Mouse (Mus musculus) ES-CJ7 (cell line): ENCODE data around the gene Zfp970.
"Not testable (repeated sequence)": the region's sequence is repeated elsewhere in the genome, so short reads cannot be mapped to it uniquely, and the experiment has no call there.

Experiments
- DNase-seq: peaks from one replicate; pipeline ENCODE4 v3.0.0; 2011; ENCODE audit warnings: low read depth, low spot score

The Zfp970 gene

DNA sequence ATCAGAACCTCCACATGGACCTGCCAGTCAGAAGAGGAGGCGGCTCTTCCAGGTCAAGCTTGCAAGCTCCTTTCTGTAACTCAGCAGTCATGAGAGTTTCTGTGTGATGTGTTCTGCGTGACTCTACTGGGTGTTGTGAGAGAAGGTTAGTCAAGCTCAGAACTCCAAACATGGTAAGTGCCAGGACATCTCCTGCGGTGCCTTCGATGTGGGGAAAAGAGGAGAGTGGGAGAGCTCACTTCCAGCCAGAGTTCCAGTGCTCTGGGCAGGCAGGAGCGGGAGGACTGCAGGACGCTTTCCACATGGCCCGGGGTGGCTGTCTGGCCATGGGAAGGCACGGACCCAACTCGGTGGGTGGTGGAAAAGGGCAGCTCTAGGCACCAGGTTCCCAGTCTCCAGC lies at the start of gene Zfp970:
TSS of gene Zfp970 (plus strand) at position 58 of the 400 bp plus-strand sequence.
- not testable (repeated sequence) for DNase-seq

DNA sequence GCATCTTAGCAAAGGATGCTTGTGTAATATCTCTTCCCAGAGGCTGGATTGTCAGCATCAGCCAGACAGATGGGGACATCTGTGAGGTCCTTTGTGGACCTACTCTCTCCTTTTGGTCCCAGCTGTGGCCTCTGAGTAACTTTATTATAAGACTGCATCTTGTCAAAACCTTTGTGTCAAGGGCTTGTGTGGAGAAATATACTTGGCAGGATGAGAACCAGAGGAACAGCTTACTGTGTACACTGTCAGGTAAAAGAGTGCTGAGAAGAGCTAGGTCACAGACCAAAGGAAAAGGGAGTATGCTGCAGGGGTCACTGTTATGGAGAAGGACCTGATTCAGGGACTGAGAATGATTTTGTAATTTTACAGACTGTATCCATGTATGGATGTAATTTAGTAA lies 3.7 kb downstream of the Zfp970 start:
- DNase-seq = not testable (repeated sequence)

DNA sequence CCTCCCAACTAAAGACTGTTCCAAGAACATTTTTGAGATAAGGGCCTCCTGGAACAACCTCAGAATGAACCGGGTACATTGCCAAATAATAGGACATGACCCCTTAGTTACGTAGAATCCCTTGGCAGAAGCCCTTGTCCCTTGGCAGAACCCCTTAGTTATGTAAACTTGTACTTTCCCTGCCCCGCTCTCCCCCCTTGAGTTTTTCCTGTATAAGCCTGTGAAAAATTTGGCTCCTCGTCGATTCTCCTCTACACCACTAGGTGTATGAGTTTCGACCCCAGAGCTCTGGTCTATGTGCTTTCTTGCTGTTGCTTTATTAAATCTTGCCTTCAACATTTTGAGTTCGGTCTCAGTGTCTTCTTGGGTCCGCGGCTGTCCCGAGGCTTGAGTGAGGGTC lies 7.7 kb downstream of the Zfp970 start:
- DNase-seq = not testable (repeated sequence)

GRCm38 (mm10) chr2:177481971-177482370 lies 17.4 kb downstream of the Zfp970 start:
- DNase-seq = not testable (repeated sequence)

DNA sequence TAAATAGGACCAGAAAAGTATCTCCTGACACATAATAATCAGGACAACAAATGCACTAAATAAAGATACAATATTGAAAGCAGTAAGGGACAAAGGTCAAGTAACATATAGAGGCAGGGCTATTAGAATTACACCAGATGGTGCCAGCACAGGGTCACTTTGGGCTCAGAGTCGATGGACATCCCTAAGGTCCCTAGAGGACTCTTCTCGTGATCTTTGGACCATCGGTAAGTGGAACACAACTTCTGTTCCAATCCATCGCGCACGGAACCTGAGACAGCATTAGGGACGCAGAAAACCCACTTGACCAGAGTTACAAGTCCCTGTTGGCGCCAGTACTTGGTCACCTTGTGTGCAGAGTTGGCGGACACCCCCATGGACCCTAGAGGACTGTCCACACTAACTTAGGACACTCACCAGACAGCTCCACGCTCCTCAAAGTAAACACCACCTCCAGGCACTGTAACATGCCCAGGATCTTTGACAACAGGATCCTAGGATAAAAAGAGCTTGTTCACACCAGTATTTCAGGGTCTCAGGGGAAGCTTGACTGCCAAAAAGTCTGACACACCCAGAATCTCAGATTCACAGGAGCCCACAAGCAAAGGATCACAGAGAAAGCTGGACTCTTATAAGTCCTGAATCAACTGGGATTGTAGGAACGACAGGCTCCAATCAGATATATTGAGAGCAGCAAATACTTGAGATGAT lies 18.9 kb downstream of the Zfp970 start:
- DNase-seq = not testable (repeated sequence)

GRCm38 (mm10) chr2:177498067-177498466 lies 33.5 kb downstream of the Zfp970 start, which contains the start of gene Gm14403:
Gene Gm14403, plus strand, starts transcription at chr2:177498215.
- DNase-seq = peak; percentile 72

GRCm38 (mm10) chr2:177499182-177499581 lies 34.6 kb downstream of the Zfp970 start:
- not testable (repeated sequence) for DNase-seq

GRCm38 (mm10) chr2:177505211-177505719 lies 40.7 kb downstream of the Zfp970 start:
- DNase-seq = not testable (repeated sequence)

- not testable (repeated sequence) for DNase-seq
Measured at GRCm38 (mm10) chr2:177511381-177511780, 46.8 kb downstream of the Zfp970 start.

- DNase-seq = not testable (repeated sequence)
Measured at GRCm38 (mm10) chr2:177511972-177512371, 47.4 kb downstream of the Zfp970 start.

GRCm38 (mm10) chr2:177513991-177514479 lies 49.5 kb downstream of the Zfp970 start:
- not testable (repeated sequence) for DNase-seq

DNA sequence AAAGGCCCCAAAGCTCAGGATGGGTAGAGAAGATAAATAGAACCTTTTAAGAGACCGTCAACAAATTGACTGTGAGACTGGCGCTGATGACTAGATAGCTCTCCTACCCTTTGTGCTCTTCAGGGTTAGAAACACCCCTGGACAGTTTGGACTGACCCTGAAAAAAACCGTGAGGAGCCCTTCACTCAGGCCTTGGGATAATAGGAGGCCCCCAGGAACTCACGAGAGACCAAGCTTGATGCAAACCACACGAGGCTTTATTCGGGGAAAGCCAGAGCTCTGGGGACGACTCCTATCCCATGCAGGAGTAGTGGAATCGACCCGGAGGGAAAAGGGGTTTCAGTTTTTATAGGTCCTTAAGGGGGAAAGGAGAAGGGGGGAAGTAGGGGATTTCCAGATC lies 53.2 kb downstream of the Zfp970 start:
- DNase-seq = not testable (repeated sequence)

GRCm38 (mm10) chr2:177518354-177518753 lies 53.8 kb downstream of the Zfp970 start:
- DNase-seq = not testable (repeated sequence)

DNA sequence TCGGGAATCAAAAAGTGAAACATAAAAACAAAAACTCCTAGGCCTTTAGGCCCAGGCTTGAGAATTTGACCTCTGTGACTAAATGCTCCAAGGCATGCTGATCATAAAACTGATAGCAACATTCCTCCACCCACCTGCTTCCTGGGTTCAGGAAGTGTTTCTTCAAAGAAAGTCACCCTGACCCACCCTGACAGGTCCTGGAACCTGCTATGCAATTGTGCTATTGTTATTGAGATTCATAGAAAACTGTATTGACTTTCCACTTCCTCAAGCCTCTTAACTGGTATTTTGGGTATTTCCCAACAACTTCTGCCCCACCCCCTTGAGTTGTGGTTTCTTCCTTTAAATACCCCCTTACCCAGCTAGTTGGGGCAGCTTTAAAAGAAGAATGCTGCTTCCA lies 54.4 kb downstream of the Zfp970 start:
- peak; percentile 28 for DNase-seq

- DNase-seq = no peak
Measured at GRCm38 (mm10) chr2:177520035-177520434, 55.5 kb downstream of the Zfp970 start.

DNA sequence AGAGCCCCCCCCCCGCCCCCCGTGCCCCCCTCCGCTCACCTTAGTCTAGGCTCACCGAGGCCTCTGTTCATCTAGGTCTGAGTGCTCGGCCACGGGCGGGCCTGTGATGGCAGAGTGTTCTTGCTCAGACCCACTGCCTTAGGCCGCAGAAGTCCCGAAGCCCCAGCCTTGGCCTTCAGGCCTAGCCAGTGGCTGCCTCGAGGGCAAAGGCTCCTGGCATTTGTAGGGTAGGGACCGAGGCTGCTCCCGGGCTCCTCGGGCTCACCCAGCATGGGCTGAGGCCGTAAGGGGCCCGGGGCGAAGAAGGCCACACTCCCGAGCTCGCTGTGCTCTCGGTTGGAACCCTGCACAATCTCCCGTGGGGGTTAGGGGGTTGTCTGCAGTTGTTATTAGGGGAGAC lies 58.5 kb downstream of the Zfp970 start:
- DNase-seq = no peak

- not testable (repeated sequence) for DNase-seq
Measured at GRCm38 (mm10) chr2:177523674-177524073, 59.1 kb downstream of the Zfp970 start.

DNA sequence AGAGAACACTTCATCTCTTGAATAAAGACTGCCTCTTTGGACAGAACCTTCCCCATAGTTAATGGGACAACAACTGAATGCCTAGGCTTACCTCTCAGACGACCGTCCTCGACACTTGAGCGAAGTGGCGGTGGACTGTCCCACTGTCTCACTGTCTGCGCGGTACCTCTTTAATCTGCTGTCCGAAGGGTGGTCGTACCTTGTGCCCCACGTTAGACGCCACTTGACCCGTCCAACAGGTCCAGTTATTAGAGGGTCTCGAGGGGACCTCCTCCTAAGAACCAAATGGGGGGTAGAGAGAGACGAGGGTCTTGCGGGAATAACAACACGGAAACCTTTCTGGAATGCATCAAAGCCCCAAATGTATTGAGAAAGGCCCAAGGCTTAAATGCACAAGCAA lies 59.6 kb downstream of the Zfp970 start:
- not testable (repeated sequence) for DNase-seq
